Mouse (Mus musculus) E14TG2a.4 (cell line): ENCODE measurements around the gene Col23a1.

Source experiments
- CTCF ChIP-seq: conservative IDR thresholded peaks from 2 replicates; pipeline ENCODE4 v1.5.1; 2014; ENCODE audit warnings: low read length
- NANOG ChIP-seq: IDR thresholded peaks from 2 replicates; pipeline ENCODE4 v1.6.1; 2014; ENCODE audit warnings: borderline replicate concordance, low read length, mixed read lengths
- POU5F1 ChIP-seq: IDR thresholded peaks from 2 replicates; pipeline ENCODE4 v1.6.1; 2014; ENCODE audit warnings: low read length, borderline replicate concordance

DNA sequence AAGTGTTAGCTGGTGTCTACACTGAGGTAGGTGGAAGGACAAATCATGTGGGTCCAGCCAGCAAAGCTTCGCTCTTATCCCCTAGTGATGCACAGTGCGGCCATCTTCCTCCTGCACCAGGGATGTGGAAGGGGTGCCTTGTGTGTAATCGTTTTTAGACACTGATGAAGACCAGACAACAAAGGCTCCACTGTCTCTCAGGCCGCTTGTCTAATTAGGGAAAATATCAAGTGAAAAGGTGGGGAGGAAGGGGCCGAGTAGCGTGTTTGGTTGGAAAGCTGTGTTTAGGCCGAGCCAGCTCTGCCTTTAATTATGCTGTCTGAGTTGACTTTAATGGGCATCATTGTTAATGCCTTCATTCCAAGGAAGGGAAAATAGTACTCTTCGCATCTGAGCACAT, 116.8 kb downstream of the Col23a1 start:
- TF ChIP-seq CTCF (no peak), POU5F1 (no peak), NANOG (no peak)
